Mouse (Mus musculus) small intestine, adult 10 weeks (tissue): Measurements from ENCODE around the gene Aga. TPM values are rescaled to one million over a fixed set of nuclear protein-coding genes. Genes with fewer than 3 reads are reported as not detected.

Experiments
- polyA plus RNA-seq: library from polyadenylated mRNA; stranded (reverse); fragments of 350-450 nt; fragmentation: Illumina TruSeq; extraction: RNeasy Lipid Tissue Mini Kit (QIAGEN cat#74804); gene quantifications from one replicate; pipeline ENCODE4 v1.2.3, GENCODE M21; 2014; ENCODE audit warnings: low replicate concordance

The Aga gene
- polyA plus RNA-seq = 29.1 TPM

GRCm38 (mm10) chr8:53511551-53512127 is at the start of gene Aga:
Aga (plus strand) TSS chr8:53511727.

Other genes with a start within 250 kb of the Aga start
- gene Neil3, start 127.3 kb downstream of the Aga start, polyA plus RNA-seq = 25.6 TPM